Mouse (Mus musculus): Measurements from ENCODE around the gene Map4k4.

- no peak for TF ChIP-seq CTCF (IDR thresholded peaks at IDR 0.05; ENCODE audit: low read depth, low read length)
- no peak for TF ChIP-seq POLR2A (IDR thresholded peaks at IDR 0.05; ENCODE audit: extremely low read depth, insufficient read depth, low read length)
These were observed 38.7 kb downstream of the Map4k4 start for GRCm38 (mm10) chr1:39939401-39939800.
